Mouse (Mus musculus): ENCODE measurements around the gene Arhgef1. TPM values are rescaled to one million over a fixed set of nuclear protein-coding genes. Genes with fewer than 3 reads are reported as not detected.
A peak's percentile ranks its signal among the peaks of the same experiment; 100 is the strongest.

The Arhgef1 gene
- total and polyA plus RNA-seq, 2 experiments from 2014 or later: 33.6 to 33.9 TPM

GRCm38 (mm10) chr7:24864156-24864555 is 38.6 kb upstream of the Arhgef1 start:
- no peak for DNase-seq (ENCODE audit: low spot score)
- Histone ChIP-seq H3K27ac (no peak overlapping the region), H3K4me1 (ENCODE audit: insufficient read depth, low read length) (no peaks in the 10 kb centered on the region), H3K4me3 (ENCODE audit: low read length) (no peak overlapping the region), H3K9me3 (ENCODE audit: low read length) (no peaks in the 10 kb centered on the region), H3K4me2 (ENCODE audit: low read depth, low read length) (no peak overlapping the region), H3K27me3 (ENCODE audit: insufficient read depth, low read length) (no peaks in the 10 kb centered on the region), H3K36me3 (ENCODE audit: insufficient read depth, low read length) (no peaks in the 10 kb centered on the region), H3K9ac (replicated peaks; ENCODE audit: low read length) (no peak overlapping the region)
- no peak for ATAC-seq
- TF ChIP-seq CTCF (IDR thresholded peaks at IDR 0.05; ENCODE audit: low read depth): no peak
- 22% methylated on average over 6 of the region's 6 CpGs for WGBS

GRCm38 (mm10) chr7:24869080-24869479 is 33.6 kb upstream of the Arhgef1 start:
- H3K9ac ChIP-seq (replicated peaks; ENCODE audit: low read length): no peak overlapping the region
- DNase-seq (ENCODE audit: low spot score) (no peak), ATAC-seq (no peak)
- no peaks in the 10 kb centered on the region for H3K9me3 ChIP-seq (ENCODE audit: low read length)
- TF ChIP-seq CTCF (IDR thresholded peaks at IDR 0.05; ENCODE audit: low read depth): no peak
- no peaks in the 10 kb centered on the region for H3K36me3 ChIP-seq (ENCODE audit: insufficient read depth, low read length)
- WGBS: 49% methylated on average over 17 of the region's 17 CpGs
- H3K27me3 ChIP-seq (ENCODE audit: insufficient read depth, low read length): no peaks in the 10 kb centered on the region
- no peak overlapping the region for H3K4me3 ChIP-seq (ENCODE audit: low read length)
- no peaks in the 10 kb centered on the region for H3K4me1 ChIP-seq (ENCODE audit: insufficient read depth, low read length)
- H3K4me2 ChIP-seq (ENCODE audit: low read depth, low read length): no peak overlapping the region
- H3K27ac ChIP-seq: no peak overlapping the region

GRCm38 (mm10) chr7:24869532-24870165 is 33.1 kb upstream of the Arhgef1 start, which contains the start of the genes Lypd4 and Dmrtc2:
Gene Lypd4 (minus strand): TSS chr7:24869941.
Gene Dmrtc2 (plus strand): TSS chr7:24870057.
- H3K27me3 ChIP-seq (ENCODE audit: insufficient read depth, low read length): no peaks in the 10 kb centered on the region
- no peak within 1 kb of the TSS for H3K9ac ChIP-seq (replicated peaks; ENCODE audit: low read length)
- ATAC-seq (peak; percentile 54; the same call in 1 of the 2 replicates), DNase-seq (ENCODE audit: low spot score) (no peak)
- H3K27ac ChIP-seq: no peak within 1 kb of the TSS
- TF ChIP-seq CTCF (IDR thresholded peaks at IDR 0.05; ENCODE audit: low read depth): no peak
- H3K9me3 ChIP-seq (ENCODE audit: low read length): no peaks in the 10 kb centered on the region
- no peak within 1 kb of the TSS for H3K4me2 ChIP-seq (ENCODE audit: low read depth, low read length)
- no peaks in the 10 kb centered on the region for H3K36me3 ChIP-seq (ENCODE audit: insufficient read depth, low read length)
- WGBS: 52% methylated on average over 41 of the region's 41 CpGs
- no peak within 1 kb of the TSS for H3K4me3 ChIP-seq (ENCODE audit: low read length)
- H3K4me1 ChIP-seq (ENCODE audit: insufficient read depth, low read length): no peaks in the 10 kb centered on the region

GRCm38 (mm10) chr7:24877588-24877987 is 25.1 kb upstream of the Arhgef1 start:
- WGBS: 86% methylated on average over 3 of the region's 3 CpGs
- Histone ChIP-seq H3K27ac (no peak overlapping the region), H3K4me2 (ENCODE audit: low read depth, low read length) (no peak overlapping the region), H3K27me3 (ENCODE audit: insufficient read depth, low read length) (no peaks in the 10 kb centered on the region), H3K9ac (replicated peaks; ENCODE audit: low read length) (no peak overlapping the region), H3K4me1 (ENCODE audit: insufficient read depth, low read length) (no peaks in the 10 kb centered on the region), H3K9me3 (ENCODE audit: low read length) (no peaks in the 10 kb centered on the region), H3K4me3 (ENCODE audit: low read length) (no peak overlapping the region), H3K36me3 (ENCODE audit: insufficient read depth, low read length) (no peaks in the 10 kb centered on the region)
- no peak for TF ChIP-seq CTCF (IDR thresholded peaks at IDR 0.05; ENCODE audit: low read depth)
- ATAC-seq (no peak), DNase-seq (ENCODE audit: low spot score) (no peak)

- no peak overlapping the region for H3K4me3 ChIP-seq (ENCODE audit: low read length)
- WGBS: 32% methylated on average over 2 of the region's 2 CpGs
- no peak overlapping the region for H3K9ac ChIP-seq (replicated peaks; ENCODE audit: low read length)
- no peaks in the 10 kb centered on the region for H3K4me1 ChIP-seq (ENCODE audit: insufficient read depth, low read length)
- H3K36me3 ChIP-seq (ENCODE audit: insufficient read depth, low read length): no peaks in the 10 kb centered on the region
- H3K9me3 ChIP-seq (ENCODE audit: low read length): no peaks in the 10 kb centered on the region
- no peak overlapping the region for H3K4me2 ChIP-seq (ENCODE audit: low read depth, low read length)
- ATAC-seq (no peak), DNase-seq (ENCODE audit: low spot score) (no peak)
- H3K27ac ChIP-seq: no peak overlapping the region
- no peak for TF ChIP-seq CTCF (IDR thresholded peaks at IDR 0.05; ENCODE audit: low read depth)
- no peaks in the 10 kb centered on the region for H3K27me3 ChIP-seq (ENCODE audit: insufficient read depth, low read length)
Observed at GRCm38 (mm10) chr7:24879620-24880019, 23.1 kb upstream of the Arhgef1 start.

GRCm38 (mm10) chr7:24882416-24883199 is 20.1 kb upstream of the Arhgef1 start:
- no peak overlapping the region for H3K4me3 ChIP-seq (ENCODE audit: low read length)
- no peak for ATAC-seq
- no peak overlapping the region for H3K4me2 ChIP-seq (ENCODE audit: low read depth, low read length)
- DNase-seq (ENCODE audit: low spot score): no peak
- H3K36me3 ChIP-seq (ENCODE audit: insufficient read depth, low read length): peaks cover 15% of the 10 kb centered on the region; the same call in 1 of the 2 replicates
- no peaks in the 10 kb centered on the region for H3K27me3 ChIP-seq (ENCODE audit: insufficient read depth, low read length)
- TF ChIP-seq CTCF (IDR thresholded peaks at IDR 0.05; ENCODE audit: low read depth): no peak
- H3K9me3 ChIP-seq (ENCODE audit: low read length): no peaks in the 10 kb centered on the region
- WGBS: 94% methylated on average over 9 of the region's 9 CpGs
- no peak overlapping the region for H3K9ac ChIP-seq (replicated peaks; ENCODE audit: low read length)
- no peak overlapping the region for H3K27ac ChIP-seq
- H3K4me1 ChIP-seq (ENCODE audit: insufficient read depth, low read length): peaks cover 15% of the 10 kb centered on the region

Measured in hindbrain, postnatal 0 days (tissue).